Mouse (Mus musculus): Measurements from ENCODE around the gene Kank3.

Kank3 gene

GRCm38 (mm10) chr17:33857816-33858215, 47.5 kb downstream of the Kank3 start:
- no peak for DNase-seq (ENCODE audit: low spot score)

DNA sequence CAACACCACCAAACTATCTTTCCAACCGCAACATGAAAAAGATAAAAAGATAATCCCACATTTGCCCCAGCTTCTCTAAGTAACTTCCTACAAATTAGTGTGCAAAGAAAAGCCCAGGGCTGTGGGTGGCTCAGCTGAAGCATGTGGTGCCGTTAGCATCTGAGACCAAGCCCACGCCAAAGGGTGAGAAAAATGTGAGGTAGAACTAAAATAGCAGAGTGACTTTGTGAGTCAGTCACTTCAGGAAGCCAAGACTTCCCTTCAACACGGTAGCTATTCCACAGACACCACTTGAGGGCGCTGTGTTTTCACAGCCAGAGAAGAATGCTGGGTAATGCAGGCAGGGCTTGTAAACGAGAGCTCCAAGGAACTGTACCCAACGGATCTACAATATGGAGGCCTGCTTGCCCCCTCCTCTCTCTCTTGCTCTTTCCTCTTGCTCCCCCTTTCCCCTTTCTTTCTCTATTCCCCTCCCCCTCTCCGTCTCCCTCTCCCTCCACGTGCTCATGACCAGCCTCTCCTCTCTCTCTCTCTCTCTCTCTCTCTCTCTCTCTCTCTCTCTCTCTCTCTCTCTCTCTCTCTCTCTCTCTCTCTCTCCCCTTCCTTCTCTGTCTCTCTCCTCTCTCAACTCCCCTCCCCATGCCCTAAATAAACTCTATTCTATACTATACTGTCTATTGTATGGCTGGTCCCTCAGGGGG, 55.2 kb downstream of the Kank3 start:
- peak; percentile 59 for DNase-seq (ENCODE audit: low spot score)
